Mouse (Mus musculus): ENCODE results near the gene Tex2. TPM values are rescaled to one million over a fixed set of nuclear protein-coding genes. Genes with fewer than 3 reads are reported as not detected.
A peak's percentile ranks its signal among the peaks of the same experiment; 100 is the strongest.
"Not testable (repeated sequence)": the region's sequence is repeated elsewhere in the genome, so short reads cannot be mapped to it uniquely, and the experiment has no call there.

The Tex2 gene
- polyA plus RNA-seq, 1 experiment from 2014 or later = 9.8 TPM

GRCm38 (mm10) chr11:106591183-106591582 is 22.0 kb downstream of the Tex2 start:
- Histone ChIP-seq H3K9me3 (no peaks in the 10 kb centered on the region), H3K4me2 (no peak overlapping the region), H3K4me1 (peaks cover 25% of the 10 kb centered on the region), H3K4me3 (no peak overlapping the region), H3K9ac (no peak overlapping the region), H3K36me3 (no peaks in the 10 kb centered on the region), H3K27me3 (no peaks in the 10 kb centered on the region), H3K27ac (no peak overlapping the region)
- WGBS = 81% methylated on average over 11 of the region's 11 CpGs
- ATAC-seq (ENCODE audit: borderline replicate concordance, extremely low read depth, low FRiP score, low TSS enrichment) = no peak

- 63% methylated on average over 5 of the region's 5 CpGs for WGBS
- no peaks in the 10 kb centered on the region for H3K27me3 ChIP-seq
- no peaks in the 10 kb centered on the region for H3K36me3 ChIP-seq
- no peak overlapping the region for H3K4me2 ChIP-seq
- H3K27ac ChIP-seq = no peak overlapping the region
- no peak overlapping the region for H3K9ac ChIP-seq
- no peak for ATAC-seq (ENCODE audit: borderline replicate concordance, extremely low read depth, low FRiP score, low TSS enrichment)
- no peak overlapping the region for H3K4me3 ChIP-seq
- H3K9me3 ChIP-seq = no peaks in the 10 kb centered on the region
- H3K4me1 ChIP-seq = peaks cover 25% of the 10 kb centered on the region
Observed at GRCm38 (mm10) chr11:106590143-106590542, 23.1 kb downstream of the Tex2 start.

- Histone ChIP-seq H3K4me2 (no peak overlapping the region), H3K4me1 (peaks cover 25% of the 10 kb centered on the region), H3K36me3 (no peaks in the 10 kb centered on the region), H3K27me3 (no peaks in the 10 kb centered on the region), H3K9me3 (no peaks in the 10 kb centered on the region), H3K4me3 (no peak overlapping the region), H3K27ac (no peak overlapping the region), H3K9ac (no peak overlapping the region)
- ATAC-seq (ENCODE audit: borderline replicate concordance, extremely low read depth, low FRiP score, low TSS enrichment) = no peak
- WGBS = 27% methylated on average over 8 of the region's 8 CpGs
Observed at GRCm38 (mm10) chr11:106588781-106589180, 24.4 kb downstream of the Tex2 start.

GRCm38 (mm10) chr11:106587786-106588519 is 25.3 kb downstream of the Tex2 start:
- H3K4me2 ChIP-seq = no peak overlapping the region
- no peak for ATAC-seq (ENCODE audit: borderline replicate concordance, extremely low read depth, low FRiP score, low TSS enrichment)
- no peaks in the 10 kb centered on the region for H3K27me3 ChIP-seq
- no peak overlapping the region for H3K4me3 ChIP-seq
- peaks cover 25% of the 10 kb centered on the region for H3K4me1 ChIP-seq
- 63% methylated on average over 10 of the region's 10 CpGs for WGBS
- no peaks in the 10 kb centered on the region for H3K9me3 ChIP-seq
- H3K27ac ChIP-seq = peak overlapping the region; percentile 65; the same call in 1 of the 2 replicates
- no peaks in the 10 kb centered on the region for H3K36me3 ChIP-seq
- H3K9ac ChIP-seq = no peak overlapping the region

- 93% methylated on average over 1 of the region's 1 CpGs for WGBS
- Histone ChIP-seq H3K4me2 (no peak overlapping the region), H3K4me1 (peaks cover 23% of the 10 kb centered on the region), H3K36me3 (no peaks in the 10 kb centered on the region), H3K27me3 (no peaks in the 10 kb centered on the region), H3K9me3 (no peaks in the 10 kb centered on the region), H3K4me3 (no peak overlapping the region), H3K27ac (no peak overlapping the region), H3K9ac (no peak overlapping the region)
- ATAC-seq (ENCODE audit: borderline replicate concordance, extremely low read depth, low FRiP score, low TSS enrichment) = no peak
Observed at GRCm38 (mm10) chr11:106583801-106584200, 29.4 kb downstream of the Tex2 start.

- Histone ChIP-seq H3K27me3 (no peaks in the 10 kb centered on the region), H3K36me3 (no peaks in the 10 kb centered on the region), H3K4me3 (no peak overlapping the region), H3K9me3 (no peaks in the 10 kb centered on the region), H3K4me2 (no peak overlapping the region), H3K27ac (no peak overlapping the region), H3K4me1 (peaks cover 5% of the 10 kb centered on the region; the same call in 1 of the 2 replicates), H3K9ac (no peak overlapping the region)
- no peak for ATAC-seq (ENCODE audit: borderline replicate concordance, extremely low read depth, low FRiP score, low TSS enrichment)
- 91% methylated on average over 10 of the region's 10 CpGs for WGBS
Observed at GRCm38 (mm10) chr11:106581357-106581756, 31.9 kb downstream of the Tex2 start.

- Histone ChIP-seq H3K9me3 (no peaks in the 10 kb centered on the region), H3K27me3 (no peaks in the 10 kb centered on the region), H3K9ac (no peak overlapping the region), H3K4me3 (no peak overlapping the region), H3K4me2 (no peak overlapping the region), H3K4me1 (peaks cover 5% of the 10 kb centered on the region; the same call in 1 of the 2 replicates), H3K36me3 (no peaks in the 10 kb centered on the region), H3K27ac (no peak overlapping the region)
- no peak for ATAC-seq (ENCODE audit: borderline replicate concordance, extremely low read depth, low FRiP score, low TSS enrichment)
- 85% methylated on average over 8 of the region's 8 CpGs for WGBS
Observed at GRCm38 (mm10) chr11:106580468-106580867, 32.8 kb downstream of the Tex2 start.

- WGBS = 33% methylated on average over 5 of the region's 5 CpGs
- Histone ChIP-seq H3K9ac (no peak overlapping the region), H3K4me1 (peaks cover 5% of the 10 kb centered on the region; the same call in 1 of the 2 replicates), H3K9me3 (no peaks in the 10 kb centered on the region), H3K27me3 (no peaks in the 10 kb centered on the region), H3K4me2 (no peak overlapping the region), H3K27ac (no peak overlapping the region), H3K4me3 (no peak overlapping the region), H3K36me3 (no peaks in the 10 kb centered on the region)
- no peak for ATAC-seq (ENCODE audit: borderline replicate concordance, extremely low read depth, low FRiP score, low TSS enrichment)
Observed at GRCm38 (mm10) chr11:106579957-106580356, 33.3 kb downstream of the Tex2 start.

GRCm38 (mm10) chr11:106579146-106579545 is 34.1 kb downstream of the Tex2 start:
- H3K9me3 ChIP-seq = no peaks in the 10 kb centered on the region
- no peaks in the 10 kb centered on the region for H3K27me3 ChIP-seq
- 0 out of 2 replicates have a peak overlapping the region, but pooled peaks have one; percentile 8 for H3K27ac ChIP-seq
- WGBS = 60% methylated on average over 2 of the region's 2 CpGs
- no peak for ATAC-seq (ENCODE audit: borderline replicate concordance, extremely low read depth, low FRiP score, low TSS enrichment)
- H3K4me2 ChIP-seq = no peak overlapping the region
- H3K36me3 ChIP-seq = no peaks in the 10 kb centered on the region
- H3K4me3 ChIP-seq = no peak overlapping the region
- no peak overlapping the region for H3K9ac ChIP-seq
- peaks cover 11% of the 10 kb centered on the region for H3K4me1 ChIP-seq

- not testable (repeated sequence) for H3K4me3 ChIP-seq; H3K27me3 ChIP-seq; H3K36me3 ChIP-seq; H3K9me3 ChIP-seq; H3K4me2 ChIP-seq; H3K27ac ChIP-seq; ATAC-seq (ENCODE audit: borderline replicate concordance, extremely low read depth, low FRiP score, low TSS enrichment); H3K9ac ChIP-seq
- peaks cover 24% of the 10 kb centered on the region for H3K4me1 ChIP-seq
- 90% methylated on average over 10 of the region's 10 CpGs for WGBS
Observed at GRCm38 (mm10) chr11:106577624-106578355, 35.4 kb downstream of the Tex2 start.

GRCm38 (mm10) chr11:106574456-106574855 is 38.8 kb downstream of the Tex2 start:
- Histone ChIP-seq H3K27me3 (no peaks in the 10 kb centered on the region), H3K4me3 (no peak overlapping the region), H3K36me3 (no peaks in the 10 kb centered on the region), H3K9ac (no peak overlapping the region), H3K27ac (no peak overlapping the region), H3K4me1 (peaks cover 38% of the 10 kb centered on the region), H3K9me3 (no peaks in the 10 kb centered on the region), H3K4me2 (no peak overlapping the region)
- ATAC-seq (ENCODE audit: borderline replicate concordance, extremely low read depth, low FRiP score, low TSS enrichment) = no peak
- 80% methylated on average over 9 of the region's 9 CpGs for WGBS
